Mouse (Mus musculus) right cerebral cortex, postnatal 36 days (tissue): ENCODE measurements around the gene 9530053A07Rik.

ENCODE experiments used
- DNase-seq, 2 experiments: peaks; one replicate each; pipeline ENCODE4 v3.0.0; 2022; ENCODE audit warnings: low spot score in 2 of 2, mixed read lengths in 1 of 2

The 9530053A07Rik gene

DNA sequence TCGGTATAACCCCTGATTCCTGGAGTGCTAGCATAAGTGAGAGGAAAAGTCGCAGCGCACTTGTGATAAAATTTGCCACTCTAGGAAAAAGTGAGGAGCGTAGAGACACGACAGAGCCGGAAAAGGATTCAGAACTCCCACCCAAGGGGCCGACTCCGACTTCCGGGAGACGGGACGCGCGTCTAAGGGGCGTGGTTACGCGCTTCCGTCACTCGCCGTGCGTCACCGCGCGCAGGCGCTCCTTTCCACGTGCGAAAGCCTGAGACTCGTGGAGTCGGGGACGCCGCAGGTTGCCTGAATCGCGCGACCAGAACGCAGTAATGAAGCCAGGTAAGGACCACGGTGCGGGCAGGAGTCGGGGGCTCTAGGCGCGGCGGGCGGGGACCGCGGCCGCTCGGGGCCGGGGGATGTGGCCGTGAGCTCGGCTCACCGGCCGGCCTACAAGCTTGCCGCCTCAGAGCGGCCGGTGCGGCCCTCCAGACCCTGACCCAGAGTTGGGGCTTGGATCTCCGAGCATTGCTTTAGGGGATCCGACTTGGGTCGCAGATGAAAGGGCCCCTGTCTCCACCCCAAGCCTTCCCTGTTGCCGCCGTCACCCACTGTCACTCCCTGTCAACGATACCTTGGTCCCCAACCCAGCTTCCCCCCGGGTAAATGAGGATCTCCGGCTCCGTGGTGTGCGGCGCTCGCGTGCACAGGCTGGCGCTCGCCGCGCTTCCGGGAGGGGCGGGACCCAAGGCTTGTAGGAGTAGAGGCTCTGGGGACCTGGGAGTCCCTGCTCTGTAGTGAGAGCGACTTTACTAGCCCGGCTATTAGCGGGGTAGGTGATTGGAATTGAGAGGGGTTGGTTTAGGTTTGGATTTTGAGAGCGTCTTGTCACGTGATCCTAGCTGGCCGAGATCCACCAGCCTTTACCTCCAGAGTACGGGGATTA, 40.5 kb downstream of the 9530053A07Rik start, which contains the start of gene Fbl:
Fbl (plus strand) TSS at position 222 of the 934 bp plus-strand sequence.
- DNase-seq = peak; percentile 85 to 92

DNA sequence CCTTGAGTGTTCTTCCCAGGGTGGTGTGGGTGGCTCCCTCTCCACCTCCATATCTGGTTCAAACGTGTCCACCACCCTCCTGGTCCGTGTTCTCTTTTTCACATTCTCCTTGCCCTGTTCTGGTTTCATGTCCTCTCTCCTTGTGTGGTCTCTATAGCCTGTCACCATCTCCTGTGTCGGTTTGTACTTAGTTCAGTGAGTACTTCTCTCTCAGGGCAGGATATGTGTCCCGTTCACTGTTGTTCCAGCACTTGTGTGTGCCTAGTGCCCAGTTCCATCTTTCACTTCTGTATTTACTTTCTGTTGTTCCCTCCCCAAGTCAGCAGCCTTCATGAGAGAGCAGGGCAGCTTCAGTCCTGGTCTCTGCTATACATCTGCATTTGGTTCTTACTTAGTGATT, 46.1 kb downstream of the 9530053A07Rik start:
- no peak for DNase-seq

DNA sequence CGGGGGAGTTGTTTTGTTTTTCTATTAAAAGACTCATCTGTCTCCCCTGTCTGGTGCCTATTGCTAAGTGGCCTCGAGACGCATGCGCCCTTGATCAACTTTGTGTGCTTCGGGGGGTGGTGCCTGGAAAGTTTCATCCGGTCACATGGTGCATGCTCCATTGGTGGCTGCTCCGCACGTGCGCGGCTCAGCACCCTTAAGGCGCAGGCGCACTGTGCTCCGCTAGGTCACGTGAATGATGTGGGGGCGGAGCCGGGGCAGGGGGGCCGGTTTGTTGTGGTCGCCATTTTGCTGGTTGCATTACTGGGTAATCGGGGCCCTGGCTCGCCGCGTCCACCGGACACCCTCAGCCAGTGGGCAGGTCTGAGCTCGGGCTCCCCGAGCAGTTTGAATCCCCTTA, 50.0 kb downstream of the 9530053A07Rik start, which contains the start of gene Dyrk1b:
Dyrk1b (plus strand) TSS at position 242 of the 400 bp plus-strand sequence.
- DNase-seq = peak; percentile 98

DNA sequence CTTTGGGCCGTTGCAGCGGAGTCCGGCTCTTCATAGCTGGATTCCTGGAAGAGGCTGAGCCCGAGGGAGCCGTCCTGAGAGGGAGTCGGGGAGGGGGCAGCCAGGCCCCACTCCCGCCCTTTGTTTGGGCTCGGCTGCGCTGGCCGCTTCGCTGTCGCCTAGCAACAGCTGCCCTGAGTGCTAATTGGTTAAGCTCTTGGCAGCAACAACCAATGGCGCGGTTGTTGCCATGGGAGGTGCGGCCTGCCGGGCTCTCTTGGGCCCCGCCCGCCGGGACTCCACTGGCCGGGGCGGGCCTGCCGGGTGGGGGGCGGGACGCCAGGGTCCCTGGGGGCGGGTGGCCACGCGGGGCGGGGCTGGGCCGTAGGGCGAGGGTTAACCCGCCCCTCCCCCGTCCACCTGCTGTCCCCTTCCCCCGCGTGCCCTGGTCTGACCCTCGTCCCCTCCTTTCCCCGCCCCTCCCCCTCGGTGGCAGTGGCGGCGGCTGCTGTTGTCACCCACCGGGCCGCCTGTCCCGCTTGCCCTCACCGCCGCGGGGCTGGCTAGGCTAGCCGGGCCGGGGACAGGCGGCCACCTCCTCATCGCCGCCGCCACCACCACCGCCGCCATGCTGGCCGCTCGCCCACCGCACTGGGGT, 50.6 kb downstream of the 9530053A07Rik start:
- DNase-seq = peak; percentile 93 to 95

DNA sequence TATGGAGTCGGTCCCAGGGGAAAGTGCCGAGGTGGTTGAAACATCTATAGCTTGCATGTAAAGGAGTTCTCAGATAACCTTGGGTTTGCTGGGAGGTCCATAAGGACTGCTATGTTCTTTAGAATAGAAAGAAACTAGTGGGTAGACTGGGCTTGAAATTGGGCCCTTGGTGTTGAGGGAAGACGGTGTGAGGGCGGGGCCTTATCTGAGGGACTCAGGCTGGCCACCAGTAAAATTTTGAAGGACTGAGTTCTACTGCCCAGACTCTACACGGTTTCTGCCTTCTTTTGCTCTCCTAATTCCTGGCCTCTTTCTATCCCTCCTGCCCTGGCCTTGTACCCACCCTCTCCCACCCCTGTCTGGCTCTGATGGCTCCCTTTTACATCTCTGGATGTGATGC, 51.6 kb downstream of the 9530053A07Rik start:
- no peak for DNase-seq

DNA sequence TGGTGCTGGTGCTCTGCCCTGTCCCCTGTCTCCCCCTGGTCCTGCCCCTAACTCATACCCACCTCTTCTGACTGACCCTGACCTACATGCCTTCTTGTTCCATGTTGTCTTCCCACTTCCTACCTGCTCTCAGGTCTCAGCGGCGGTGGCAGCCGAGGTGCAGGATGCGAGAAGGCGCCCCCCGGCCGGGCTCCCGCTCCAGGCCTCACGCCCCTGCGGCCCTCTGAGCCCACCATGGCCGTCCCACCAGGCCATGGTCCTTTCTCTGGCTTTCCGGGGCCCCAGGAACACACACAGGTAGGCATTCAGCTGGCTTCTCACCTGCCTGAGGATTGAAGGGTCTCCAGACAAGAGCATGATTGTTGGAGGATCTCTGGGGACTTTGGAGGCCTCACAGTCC, 52.1 kb downstream of the 9530053A07Rik start:
- no peak for DNase-seq

DNA sequence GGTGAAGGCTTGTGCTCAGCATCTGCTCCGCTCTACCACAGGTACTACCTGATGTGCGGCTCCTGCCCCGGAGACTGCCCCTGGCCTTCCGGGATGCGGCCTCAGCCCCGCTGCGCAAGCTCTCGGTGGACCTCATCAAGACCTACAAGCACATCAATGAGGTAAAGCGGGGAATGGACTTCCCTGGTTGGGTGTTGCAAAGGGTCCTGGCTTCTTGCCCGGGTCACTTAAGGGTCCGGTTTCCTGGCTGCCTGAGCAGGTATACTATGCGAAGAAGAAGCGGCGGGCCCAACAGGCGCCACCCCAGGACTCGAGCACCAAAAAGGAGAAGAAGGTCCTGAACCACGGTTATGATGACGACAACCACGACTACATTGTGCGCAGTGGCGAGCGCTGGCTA, 53.1 kb downstream of the 9530053A07Rik start:
- no peak for DNase-seq

DNA sequence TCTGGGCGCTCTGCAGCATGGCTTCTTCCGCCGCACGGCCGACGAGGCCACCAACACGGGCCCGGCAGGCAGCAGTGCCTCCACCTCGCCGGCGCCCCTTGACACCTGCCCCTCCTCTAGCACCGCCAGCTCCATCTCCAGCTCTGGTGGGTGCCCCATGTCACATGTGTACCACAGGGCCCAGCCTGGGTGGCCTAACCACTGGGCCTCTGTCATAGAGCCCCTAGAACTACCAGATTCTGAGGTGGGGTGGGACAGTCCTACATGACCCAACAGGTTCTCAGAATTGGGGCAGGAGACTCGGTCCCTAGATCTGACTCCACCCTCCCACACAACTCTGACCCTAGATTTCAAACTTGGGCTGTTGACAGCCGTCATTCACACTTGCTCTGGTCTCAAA, 56.6 kb downstream of the 9530053A07Rik start:
- no peak for DNase-seq

DNA sequence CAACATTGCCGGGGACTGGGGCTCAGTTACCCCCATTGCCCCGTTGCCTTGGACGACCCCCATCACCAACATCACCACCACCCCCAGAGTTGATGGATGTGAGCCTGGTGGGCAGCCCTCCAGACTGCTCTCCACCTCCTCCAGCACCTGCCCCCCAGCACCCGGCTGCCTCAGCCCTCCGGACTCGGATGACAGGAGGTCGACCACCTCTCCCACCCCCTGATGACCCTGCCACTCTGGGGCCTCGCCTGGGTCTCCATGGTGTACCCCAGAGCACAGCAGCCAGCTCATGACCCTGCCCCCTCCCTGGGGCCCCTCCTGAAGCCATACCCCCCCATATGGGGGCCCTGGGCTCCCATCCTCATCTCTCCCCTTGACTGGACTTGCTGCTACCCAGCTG, 57.4 kb downstream of the 9530053A07Rik start:
- no peak for DNase-seq

DNA sequence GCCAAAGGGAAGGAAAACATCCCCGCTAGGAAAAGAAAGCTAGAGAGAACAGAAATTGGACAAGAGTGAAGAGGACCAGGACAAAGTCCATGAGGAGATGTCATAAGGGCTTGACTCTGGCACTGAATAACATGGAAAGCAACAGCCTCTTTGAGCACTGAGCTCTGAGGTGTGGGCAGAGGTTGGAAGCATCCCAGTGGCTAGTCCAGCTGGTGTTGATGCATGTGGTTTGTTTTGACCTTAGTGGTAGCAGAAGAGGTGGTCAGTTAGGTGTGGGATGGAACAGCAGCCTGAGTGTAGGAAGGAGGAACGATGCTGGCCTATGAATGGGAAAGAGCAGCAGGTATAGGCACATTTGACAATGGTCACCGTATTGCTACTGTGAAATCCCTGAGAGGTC, 62.2 kb downstream of the 9530053A07Rik start:
- DNase-seq = no peak

DNA sequence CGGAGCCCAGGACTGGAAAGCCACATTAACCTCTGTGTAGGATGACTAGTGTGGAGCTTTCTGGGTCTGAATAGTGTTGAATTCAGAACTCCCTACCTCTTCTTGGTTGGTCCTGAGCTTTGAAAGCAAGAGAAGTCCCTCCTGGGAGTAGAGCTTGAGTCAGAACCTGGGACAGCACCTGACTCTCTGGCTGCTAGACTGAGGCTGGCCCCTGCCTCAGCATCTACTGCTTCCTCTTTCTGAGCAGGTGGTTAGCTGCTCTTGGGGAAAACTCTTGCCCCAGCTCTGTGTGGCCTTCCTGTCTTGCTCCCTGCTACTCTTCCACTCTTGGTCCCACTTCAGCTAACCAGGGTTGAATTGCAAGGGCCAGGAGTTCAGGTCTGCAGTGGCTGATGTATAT, 62.6 kb downstream of the 9530053A07Rik start:
- DNase-seq = no peak

DNA sequence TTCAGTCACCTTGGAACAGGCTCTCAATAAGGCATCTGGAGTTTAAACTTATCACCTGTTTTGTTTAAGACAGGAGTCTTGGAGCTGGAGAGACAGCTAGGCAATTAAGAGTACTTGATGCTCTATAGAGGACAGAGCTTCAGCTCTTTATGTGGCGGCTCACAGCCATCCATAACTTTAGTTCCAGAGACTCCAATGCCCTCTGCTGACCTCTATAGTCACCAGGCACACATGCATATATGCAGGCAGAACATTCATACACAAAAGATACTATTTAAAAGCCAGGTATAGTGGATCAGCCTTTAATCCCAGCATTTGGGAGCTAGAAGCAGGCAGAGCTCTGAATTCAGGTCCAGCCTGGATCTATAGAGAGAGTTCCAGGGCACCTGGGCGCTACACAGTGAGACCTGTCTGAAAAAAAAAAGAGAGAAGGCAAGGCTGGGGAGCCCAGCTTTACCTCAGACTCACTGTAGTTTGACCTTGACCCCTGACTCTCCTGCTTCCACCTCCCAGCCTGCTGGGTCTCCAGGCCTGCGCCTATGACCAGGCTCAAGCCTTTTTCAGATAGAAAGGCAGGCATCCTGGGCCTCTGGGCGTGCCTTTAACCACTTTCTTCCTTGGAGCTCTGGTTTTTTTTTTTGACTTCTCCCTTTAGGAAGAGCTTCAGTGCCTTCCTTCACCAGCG, 66.3 kb downstream of the 9530053A07Rik start:
- DNase-seq = no peak

DNA sequence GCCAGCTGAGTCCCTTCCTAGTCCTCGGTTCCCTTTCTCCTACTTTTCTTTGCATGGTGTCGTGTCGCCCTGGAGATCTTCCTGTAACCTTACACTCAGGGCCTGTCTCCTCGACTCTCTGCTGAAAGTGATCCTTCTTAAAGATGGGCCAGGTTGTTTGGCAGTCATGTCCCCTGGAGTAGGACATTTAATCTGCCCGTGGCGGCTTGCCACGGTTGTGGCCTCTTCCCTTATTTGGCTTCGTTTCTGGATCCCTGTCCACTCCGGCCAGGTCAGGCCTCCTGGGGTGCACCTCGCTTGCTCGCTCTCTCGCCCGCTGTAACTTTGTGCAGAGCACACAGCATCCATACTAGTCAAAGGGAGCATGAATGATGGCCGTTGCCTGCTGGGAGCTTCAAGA, 67.3 kb downstream of the 9530053A07Rik start:
- no peak for DNase-seq

DNA sequence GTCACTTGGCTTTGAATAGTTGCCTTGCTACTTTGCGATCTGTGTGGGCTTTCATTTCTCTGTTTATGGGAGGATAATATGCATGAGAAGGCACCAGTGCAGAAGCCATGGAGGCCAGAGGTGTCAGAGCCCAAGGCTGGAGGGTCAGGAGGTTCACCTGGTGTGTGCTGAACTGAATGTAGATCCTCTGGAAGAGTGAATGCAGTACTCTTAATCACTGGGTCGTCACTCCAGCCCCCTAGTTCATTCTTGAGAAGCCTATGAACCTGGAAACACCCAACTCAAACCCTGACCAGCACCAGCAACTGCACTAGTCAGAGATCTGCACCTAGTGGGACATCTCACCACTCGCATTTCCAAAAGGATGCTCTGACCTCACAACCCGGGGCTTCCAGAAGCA, 69.8 kb downstream of the 9530053A07Rik start:
- DNase-seq = no peak

DNA sequence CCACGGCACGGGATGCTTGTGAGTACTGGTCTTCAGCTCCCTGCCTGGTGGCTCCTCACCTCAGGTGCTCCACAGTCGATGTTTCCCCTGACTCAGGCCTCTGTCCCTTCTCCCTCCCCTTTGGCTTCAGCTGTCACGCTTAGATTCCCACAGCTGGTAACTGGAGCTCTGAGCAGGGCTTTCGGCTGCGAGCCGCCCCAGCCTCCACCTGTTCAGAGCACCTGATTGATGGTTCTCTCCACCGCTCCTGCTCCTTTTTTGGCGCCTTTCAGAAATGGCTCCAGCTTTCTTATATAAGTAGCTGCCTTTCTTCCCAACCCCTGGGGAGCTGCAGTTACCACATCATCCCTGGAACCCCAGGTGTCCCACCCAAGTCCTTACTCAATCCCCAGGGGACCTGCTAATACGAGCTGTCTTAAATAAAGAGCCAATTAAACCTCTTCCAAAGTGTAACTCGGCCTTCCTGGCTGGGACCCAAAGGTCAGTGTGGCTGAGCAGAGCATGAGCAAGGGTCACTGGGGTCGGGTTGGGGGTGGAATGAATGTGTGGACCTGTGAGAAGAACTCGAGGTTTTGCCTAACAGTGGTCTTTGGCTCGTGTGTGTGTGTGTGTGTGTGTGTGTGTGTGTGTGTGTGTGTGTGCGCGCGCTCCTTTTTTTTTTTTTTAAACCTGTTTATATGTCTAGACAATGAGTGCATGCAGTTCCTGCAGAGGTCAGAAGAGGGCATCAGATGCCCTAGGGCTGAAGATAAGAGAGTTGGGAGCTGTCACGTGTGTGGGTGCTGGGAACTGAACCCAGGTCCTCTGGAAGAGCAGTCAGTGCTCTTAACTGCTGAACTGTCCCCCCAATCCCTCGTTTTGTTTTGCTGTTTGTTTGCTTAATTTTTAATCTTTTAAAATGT, 74.2 kb downstream of the 9530053A07Rik start:
- DNase-seq = no peak

DNA sequence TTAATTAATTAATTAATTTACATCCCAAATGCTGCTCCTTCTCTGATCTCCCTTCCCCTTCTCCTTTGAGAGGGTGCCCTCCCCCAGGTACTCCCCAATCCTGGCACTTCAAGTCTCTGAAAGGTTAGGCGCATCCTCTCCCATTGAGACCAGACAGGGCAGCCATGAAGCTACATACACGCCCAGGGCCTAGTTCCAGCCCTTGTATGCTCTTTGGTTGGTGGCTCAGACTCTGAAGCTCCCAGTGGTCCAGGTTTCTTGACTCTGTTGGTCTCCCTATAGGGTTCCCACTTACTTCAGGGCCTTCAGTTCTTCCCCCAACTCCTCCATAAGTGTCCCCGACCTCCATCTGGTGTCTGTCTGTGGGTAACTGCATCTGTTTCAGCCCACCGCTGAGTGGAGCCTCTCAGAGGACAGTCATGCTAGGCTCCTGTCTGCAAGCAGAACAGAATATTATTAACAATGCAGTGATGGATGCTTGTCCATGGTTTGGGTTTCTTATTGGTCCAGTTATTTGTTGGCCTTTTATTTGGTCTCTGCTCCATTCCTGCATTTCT, 76.9 kb downstream of the 9530053A07Rik start:
- no peak for DNase-seq

DNA sequence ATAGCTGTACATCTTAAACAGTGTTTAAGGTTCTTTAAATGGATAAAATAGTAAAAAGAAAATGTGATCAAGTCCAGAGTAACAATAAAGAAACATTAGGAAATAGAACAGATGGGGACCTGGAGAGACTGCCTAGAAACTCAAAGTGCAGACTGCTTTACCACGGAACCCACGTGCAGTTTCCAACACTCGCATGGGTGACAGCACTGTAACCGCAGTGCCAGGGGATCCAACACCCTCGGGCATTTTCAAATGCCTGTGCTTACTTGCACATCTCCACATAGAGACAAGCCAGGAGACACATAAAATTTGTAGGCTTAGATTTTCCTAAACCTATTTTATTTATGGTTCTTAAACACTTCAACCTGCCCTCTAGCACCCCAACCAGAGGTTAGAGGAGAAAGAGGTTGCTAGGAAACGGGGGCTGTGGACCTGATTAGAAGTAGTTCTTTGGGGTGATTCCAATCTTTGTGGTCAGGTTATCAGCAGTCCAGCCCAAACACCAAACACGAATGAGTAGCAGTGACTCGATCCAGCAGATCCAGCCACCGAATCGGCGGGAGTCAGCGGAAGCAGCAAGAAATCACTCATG, 79.2 kb downstream of the 9530053A07Rik start:
- DNase-seq = no peak

DNA sequence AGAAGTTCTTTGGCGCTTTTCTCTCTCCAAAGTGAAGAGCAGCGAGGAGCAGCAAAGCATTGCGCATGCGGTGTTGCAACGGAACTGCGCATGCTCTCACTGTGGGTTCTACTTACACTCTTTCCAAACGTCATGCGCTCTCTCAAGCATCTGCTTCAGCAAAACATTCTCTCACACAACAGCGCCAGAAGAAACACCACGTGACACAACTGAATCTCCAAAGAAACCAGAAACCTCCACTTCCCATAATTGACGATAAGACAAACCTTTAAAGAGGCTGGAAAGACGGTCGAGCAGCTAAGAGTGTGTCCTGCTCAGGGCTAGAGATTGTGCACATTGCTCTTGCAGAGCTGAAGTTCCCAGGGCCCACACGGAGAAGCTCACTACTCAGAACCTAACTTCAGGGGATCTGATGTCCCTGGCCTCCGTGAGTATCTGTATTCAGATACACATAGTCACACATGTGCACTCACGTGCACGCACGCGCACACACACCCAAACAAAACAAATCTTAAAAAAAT, 79.8 kb downstream of the 9530053A07Rik start:
- DNase-seq = peak; percentile 69 to 76

DNA sequence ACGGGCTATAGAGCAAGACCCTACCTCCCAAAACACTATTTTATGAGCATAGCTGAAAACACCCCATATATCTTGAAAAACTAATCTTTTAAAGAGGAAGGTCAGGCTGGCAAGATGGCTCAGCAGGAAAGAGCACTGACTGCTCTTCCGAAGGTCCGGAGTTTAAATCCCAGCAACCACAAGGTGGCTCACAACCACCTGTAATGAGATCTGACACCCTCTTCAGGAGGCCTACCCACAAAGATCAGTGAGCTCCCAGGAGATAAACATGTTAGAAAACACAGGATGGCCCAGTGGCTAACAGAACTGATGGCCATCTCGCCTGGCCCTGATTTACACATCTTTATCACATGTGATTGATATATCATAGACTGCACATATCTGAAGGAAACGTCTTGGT, 81.5 kb downstream of the 9530053A07Rik start:
- no peak for DNase-seq

DNA sequence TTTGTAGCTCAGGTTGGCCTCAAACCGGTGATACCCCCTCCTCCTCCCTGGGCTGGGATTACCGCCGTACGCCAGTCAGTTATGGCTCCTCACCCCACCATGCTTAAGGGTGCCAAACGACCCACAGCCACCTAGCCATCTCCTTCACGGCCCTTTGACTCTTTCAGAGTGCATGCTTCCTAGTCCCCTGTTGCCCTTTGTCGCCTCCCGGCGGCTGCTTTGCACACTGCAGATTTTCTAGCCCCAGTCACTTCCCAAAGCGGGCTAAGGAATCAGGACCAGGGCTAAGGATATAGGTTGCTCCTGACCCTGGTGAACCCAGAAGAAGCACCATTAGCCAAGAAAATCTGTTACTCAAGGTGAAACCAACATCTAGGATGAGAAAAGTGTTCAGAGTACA, 84.9 kb downstream of the 9530053A07Rik start:
- no peak for DNase-seq
